Mouse (Mus musculus) liver, adult 2 months (tissue): Measurements from ENCODE around the gene Olfr420. TPM values are rescaled to one million over a fixed set of nuclear protein-coding genes. Genes with fewer than 3 reads are reported as not detected.

Experiments
- DNase-seq: peaks from one replicate; pipeline ENCODE4 v3.0.0-alpha.2; 2011; ENCODE audit warnings: low read depth, low spot score; ENCODE audit errors: extremely low read depth
- H3K27ac ChIP-seq: fragments of 200-500 bp; replicated peaks from 2 replicates; pipeline ENCODE4 v1.5.1; 2012; ENCODE audit warnings: low read depth, mild to moderate bottlenecking, control low read depth, inconsistent platforms, low read length; ENCODE audit not compliant: insufficient read depth
- H3K27me3 ChIP-seq: fragments of 200-500 bp; 2 replicates; pipeline ENCODE4 v1.6.1; 2012; ENCODE audit warnings: mild to moderate bottlenecking, moderate library complexity, low read length, inconsistent platforms; ENCODE audit not compliant: control insufficient read depth, insufficient read depth
- H3K36me3 ChIP-seq: fragments of 200-500 bp; 2 replicates; pipeline ENCODE4 v1.6.1; 2012; ENCODE audit warnings: low read length, inconsistent platforms; ENCODE audit not compliant: control insufficient read depth, insufficient read depth
- H3K4me1 ChIP-seq: fragments of 200-500 bp; 2 replicates; pipeline ENCODE4 v1.6.1; 2011; ENCODE audit warnings: low read length; ENCODE audit not compliant: control insufficient read depth, insufficient read depth
- H3K4me3 ChIP-seq: fragments of 200-500 bp; 2 replicates; pipeline ENCODE4 v1.5.1; 2011; ENCODE audit warnings: low read depth, mild to moderate bottlenecking, control low read depth, low read length, moderate library complexity; ENCODE audit not compliant: insufficient read depth
- H3K79me2 ChIP-seq: fragments of 200-500 bp; 2 replicates; pipeline ENCODE4 v1.6.1; 2012; ENCODE audit warnings: inconsistent platforms, mild to moderate bottlenecking, low read length, moderate library complexity; ENCODE audit not compliant: control insufficient read depth, insufficient read depth
- H3K9ac ChIP-seq: fragments of 200-500 bp; 2 replicates; pipeline ENCODE4 v1.6.1; 2012; ENCODE audit warnings: low read depth, mild to moderate bottlenecking, control low read depth, inconsistent platforms, low read length
- CTCF ChIP-seq: fragments of 200-500 bp; IDR thresholded peaks from 2 replicates; pipeline ENCODE4 v1.5.1; 2011; ENCODE audit warnings: low read depth, low read length, control low read depth
- POLR2A ChIP-seq: fragments of 200-500 bp; IDR thresholded peaks from 2 replicates; pipeline ENCODE4 v1.6.1; 2011; ENCODE audit warnings: low read length, control low read depth; ENCODE audit not compliant: insufficient read depth; ENCODE audit errors: extremely low read depth
- WGBS: fragments of 180-500 bp; shearing (Covaris S2); methylation state at CpG from one replicate; pipeline ENCODE4 v1.1.7; 2018; 5-methylcytosine and 5-hydroxymethylcytosine counted together
- polyA plus RNA-seq: library from polyadenylated mRNA; depleted of rRNA; stranded (reverse); fragments of >200 nt; gene quantifications from 2 replicates; pipeline ENCODE4 v1.2.3, GENCODE M21; 2012
- total RNA-seq: library from RNA; depleted of rRNA; stranded (reverse); fragments of >200 nt; gene quantifications from 2 replicates; pipeline ENCODE4 v1.2.3, GENCODE M21; 2014

The Olfr420 gene
- total and polyA plus RNA-seq, 2 experiments = not detected

- Histone ChIP-seq H3K36me3 (no peaks in the 10 kb centered on the region), H3K79me2 (no peaks in the 10 kb centered on the region), H3K27me3 (no peaks in the 10 kb centered on the region), H3K9ac (no peak overlapping the region), H3K4me3 (no peak overlapping the region), H3K4me1 (no peaks in the 10 kb centered on the region), H3K27ac (no peak overlapping the region)
- TF ChIP-seq CTCF = no peak
- 74% methylated on average over 2 of the region's 2 CpGs for WGBS
- no peak for DNase-seq
Measured at GRCm38 (mm10) chr1:174149289-174149688, 6.1 kb upstream of the Olfr420 start.

- TF ChIP-seq POLR2A (no peak), CTCF (no peak)
- no peaks in the 10 kb centered on the region for H3K79me2 ChIP-seq
- no peaks in the 10 kb centered on the region for H3K27me3 ChIP-seq
- 76% methylated on average over 3 of the region's 3 CpGs for WGBS
- H3K27ac ChIP-seq = no peak overlapping the region
- no peak for DNase-seq
- H3K4me3 ChIP-seq = no peak overlapping the region
- no peak overlapping the region for H3K9ac ChIP-seq
- no peaks in the 10 kb centered on the region for H3K4me1 ChIP-seq
- H3K36me3 ChIP-seq = no peaks in the 10 kb centered on the region
Measured at GRCm38 (mm10) chr1:174157622-174158021, 2.2 kb downstream of the Olfr420 start.

GRCm38 (mm10) chr1:174158512-174158911, 3.1 kb downstream of the Olfr420 start:
- no peak for TF ChIP-seq POLR2A
- TF ChIP-seq CTCF = no peak
- WGBS = 47% methylated on average over 1 of the region's 1 CpGs
- DNase-seq = no peak
- Histone ChIP-seq H3K36me3 (no peaks in the 10 kb centered on the region), H3K4me1 (no peaks in the 10 kb centered on the region), H3K27me3 (no peaks in the 10 kb centered on the region), H3K9ac (no peak overlapping the region), H3K27ac (no peak overlapping the region), H3K4me3 (no peak overlapping the region), H3K79me2 (no peaks in the 10 kb centered on the region)

- TF ChIP-seq CTCF (no peak), POLR2A (no peak)
- H3K79me2 ChIP-seq = no peaks in the 10 kb centered on the region
- no peak overlapping the region for H3K4me3 ChIP-seq
- H3K36me3 ChIP-seq = no peaks in the 10 kb centered on the region
- H3K9ac ChIP-seq = no peak overlapping the region
- WGBS = 80% methylated on average over 10 of the region's 10 CpGs
- no peak overlapping the region for H3K27ac ChIP-seq
- no peaks in the 10 kb centered on the region for H3K27me3 ChIP-seq
- DNase-seq = no peak
- no peaks in the 10 kb centered on the region for H3K4me1 ChIP-seq
Measured at GRCm38 (mm10) chr1:174159095-174159494, 3.7 kb downstream of the Olfr420 start.

GRCm38 (mm10) chr1:174169024-174169423, 13.6 kb downstream of the Olfr420 start:
- Histone ChIP-seq H3K9ac (no peak overlapping the region), H3K4me1 (no peaks in the 10 kb centered on the region), H3K79me2 (no peaks in the 10 kb centered on the region), H3K27me3 (no peaks in the 10 kb centered on the region), H3K36me3 (no peaks in the 10 kb centered on the region), H3K27ac (no peak overlapping the region), H3K4me3 (no peak overlapping the region)
- no peak for TF ChIP-seq CTCF
- TF ChIP-seq POLR2A = no peak
- no peak for DNase-seq

- WGBS = 69% methylated on average over 5 of the region's 5 CpGs
- DNase-seq = no peak
- no peaks in the 10 kb centered on the region for H3K36me3 ChIP-seq
- no peaks in the 10 kb centered on the region for H3K27me3 ChIP-seq
- H3K9ac ChIP-seq = no peak overlapping the region
- H3K4me1 ChIP-seq = no peaks in the 10 kb centered on the region
- H3K4me3 ChIP-seq = no peak overlapping the region
- H3K79me2 ChIP-seq = no peaks in the 10 kb centered on the region
- no peak overlapping the region for H3K27ac ChIP-seq
- no peak for TF ChIP-seq CTCF
- TF ChIP-seq POLR2A = no peak
Measured at GRCm38 (mm10) chr1:174170706-174171501, 15.5 kb downstream of the Olfr420 start.
